Mouse (Mus musculus) embryonic fibroblast, embryonic 13.5 days (primary cell): ENCODE data around the gene Pnp2. TPM values are rescaled to one million over a fixed set of nuclear protein-coding genes. Genes with fewer than 3 reads are reported as not detected.
"Not testable (repeated sequence)": the region's sequence is repeated elsewhere in the genome, so short reads cannot be mapped to it uniquely, and the experiment has no call there.

Source experiments
- H3K27ac ChIP-seq: 2 replicates; pipeline ENCODE4 v1.5.1; 2012; ENCODE audit warnings: low read length, control low read depth, inconsistent platforms; ENCODE audit not compliant: insufficient read depth
- H3K4me1 ChIP-seq: 2 replicates; pipeline ENCODE4 v1.6.1; 2011; ENCODE audit warnings: low read length; ENCODE audit not compliant: control insufficient read depth, insufficient read depth
- H3K4me3 ChIP-seq: 2 replicates; pipeline ENCODE4 v1.5.1; 2011; ENCODE audit warnings: mild to moderate bottlenecking, control low read depth, low read length; ENCODE audit not compliant: insufficient read depth
- CTCF ChIP-seq: IDR thresholded peaks from 2 replicates; pipeline ENCODE4 v1.5.1; 2011; ENCODE audit warnings: mild to moderate bottlenecking, control low read depth, low read length, moderate library complexity, borderline replicate concordance; ENCODE audit not compliant: insufficient read depth
- POLR2A ChIP-seq: IDR thresholded peaks from 2 replicates; pipeline ENCODE4 v1.6.1; 2011; ENCODE audit warnings: low read depth, mild to moderate bottlenecking, control low read depth, low read length, moderate library complexity
- polyA plus RNA-seq: library from polyadenylated mRNA; stranded (reverse); fragments of >200 nt; gene quantifications from 2 replicates; pipeline ENCODE4 v1.2.4, GENCODE M21; 2011; ENCODE audit warnings: low read depth; ENCODE audit not compliant: missing spikeins, insufficient read length

The Pnp2 gene
- 0.49 and 0.70 TPM in 2 replicates for polyA plus RNA-seq

GRCm38 (mm10) chr14:50955942-50956508 is at the start of gene Pnp2:
TSS of gene Pnp2 (plus strand) at chr14:50955992.
- H3K4me1 ChIP-seq, H3K27ac ChIP-seq, H3K4me3 ChIP-seq: not testable (repeated sequence)

- H3K27ac ChIP-seq = no peak overlapping the region
- H3K4me3 ChIP-seq = no peak overlapping the region
- no peaks in the 10 kb centered on the region for H3K4me1 ChIP-seq
- TF ChIP-seq CTCF (no peak), POLR2A (no peak)
Measured at GRCm38 (mm10) chr14:50908126-50908525, 47.7 kb upstream of the Pnp2 start.

- no peaks in the 10 kb centered on the region for H3K4me1 ChIP-seq
- no peak overlapping the region for H3K27ac ChIP-seq
- H3K4me3 ChIP-seq = no peak overlapping the region
- no peak for TF ChIP-seq CTCF
Measured at GRCm38 (mm10) chr14:50911356-50911755, 44.4 kb upstream of the Pnp2 start.

- H3K4me1 ChIP-seq, H3K27ac ChIP-seq: not testable (repeated sequence)
- H3K4me3 ChIP-seq = peak overlapping the region; percentile 45
Measured at GRCm38 (mm10) chr14:50923437-50923836, 32.4 kb upstream of the Pnp2 start.

GRCm38 (mm10) chr14:50924281-50925064 is 31.3 kb upstream of the Pnp2 start, which contains the start of the genes Osgep and Apex1:
TSS of gene Osgep (minus strand) at chr14:50924893.
TSS of gene Apex1 (plus strand) at chr14:50924968.
- TF ChIP-seq CTCF (no peak), POLR2A (peak; percentile 77)
- Histone ChIP-seq H3K27ac (peak within 1 kb of the TSS; percentile 85), H3K4me1 (peaks cover 4% of the 10 kb centered on the region; the same call in 1 of the 2 replicates), H3K4me3 (peak within 1 kb of the TSS; percentile 45)

GRCm38 (mm10) chr14:50925111-50925920 is 30.5 kb upstream of the Pnp2 start:
- peaks cover 4% of the 10 kb centered on the region; the same call in 1 of the 2 replicates for H3K4me1 ChIP-seq

GRCm38 (mm10) chr14:50927366-50927765 is 28.4 kb upstream of the Pnp2 start:
- TF ChIP-seq CTCF (no peak), POLR2A (peak; percentile 16; the same call in 1 of the 2 replicates)
- Histone ChIP-seq H3K27ac (no peak overlapping the region), H3K4me3 (no peak overlapping the region), H3K4me1 (peaks cover 7% of the 10 kb centered on the region)

More at GRCm38 (mm10) chr14:50925111-50925920, 30.5 kb upstream of the Pnp2 start:
- TF ChIP-seq POLR2A = no peak
- TF ChIP-seq CTCF = no peak
- Histone ChIP-seq H3K27ac (peak overlapping the region; percentile 85), H3K4me3 (peak overlapping the region; percentile 45)

GRCm38 (mm10) chr14:50929951-50930350 is 25.8 kb upstream of the Pnp2 start:
- 0 out of 2 replicates have a peak overlapping the region, but pooled peaks have one; percentile 9 for H3K27ac ChIP-seq
- peak overlapping the region; percentile 96 for H3K4me3 ChIP-seq
- peaks cover 7% of the 10 kb centered on the region for H3K4me1 ChIP-seq
- TF ChIP-seq CTCF = no peak
- no peak for TF ChIP-seq POLR2A

GRCm38 (mm10) chr14:50930377-50930753 is 25.4 kb upstream of the Pnp2 start:
- Histone ChIP-seq H3K4me3 (peak overlapping the region; percentile 96), H3K4me1 (peaks cover 7% of the 10 kb centered on the region), H3K27ac (peak overlapping the region; percentile 9; the same call in 1 of the 2 replicates)
- TF ChIP-seq CTCF (no peak), POLR2A (no peak)
